Mouse (Mus musculus) kidney, postnatal 0 days (tissue): ENCODE measurements around the gene Ankrd23. TPM values are rescaled to one million over a fixed set of nuclear protein-coding genes. Genes with fewer than 3 reads are reported as not detected.

Experiments used
- ATAC-seq: fragments of 200-750 bp; cut with Nextera tagmentation; replicated peaks from 2 replicates; pipeline ENCODE4 v1.8.0; 2017; ENCODE audit warnings: low read depth, moderate number of reproducible peaks, moderate TSS enrichment, moderate library complexity; ENCODE audit not compliant: low FRiP score
- DNase-seq: peaks from one replicate; pipeline ENCODE4 v3.0.0-alpha.2; 2016; ENCODE audit warnings: low spot score
- H3K27ac ChIP-seq: fragments of 300-500 bp; sonication (generic); 2 replicates; pipeline ENCODE4 v1.5.1; 2014; ENCODE audit warnings: mild to moderate bottlenecking
- H3K27me3 ChIP-seq: fragments of 300-500 bp; sonication (generic); 2 replicates; pipeline ENCODE4 v1.6.1; 2014; ENCODE audit warnings: low read length, mixed read lengths; ENCODE audit not compliant: insufficient read depth
- H3K36me3 ChIP-seq: fragments of 300-500 bp; sonication (generic); 2 replicates; pipeline ENCODE4 v1.6.1; 2014; ENCODE audit warnings: low read length, mixed read lengths; ENCODE audit not compliant: insufficient read depth
- H3K4me1 ChIP-seq: fragments of 300-500 bp; sonication (generic); replicated peaks from 2 replicates; pipeline ENCODE4 v1.6.1; 2014; ENCODE audit warnings: antibody characterized with exemption, low read length, mixed read lengths; ENCODE audit not compliant: insufficient read depth
- H3K4me2 ChIP-seq: fragments of 300-500 bp; sonication (generic); 2 replicates; pipeline ENCODE4 v1.6.1; 2014; ENCODE audit warnings: mild to moderate bottlenecking, low read length, moderate library complexity, mixed read lengths
- H3K4me3 ChIP-seq: fragments of 300-500 bp; sonication (generic); replicated peaks from 2 replicates; pipeline ENCODE4 v1.5.1; 2014; ENCODE audit warnings: low read depth, low read length
- H3K9ac ChIP-seq: fragments of 300-500 bp; sonication (generic); 2 replicates; pipeline ENCODE4 v1.6.1; 2014; ENCODE audit warnings: low read depth, low read length
- H3K9me3 ChIP-seq: fragments of 300-500 bp; sonication (generic); replicated peaks from 2 replicates; pipeline ENCODE4 v1.6.1; 2016; ENCODE audit warnings: low read length, inconsistent platforms, mixed read lengths
- CTCF ChIP-seq: IDR thresholded peaks from 2 replicates; pipeline ENCODE4 v1.5.1; 2016; ENCODE audit warnings: antibody characterized with exemption, low read depth, mild to moderate bottlenecking, moderate library complexity
- WGBS: fragments of 180-500 bp; shearing (Covaris S2); extraction: QIAGEN DNeasy Blood & Tissue Kit; methylation state at CpG from one replicate; pipeline ENCODE4 v1.1.7; 2014; 5-methylcytosine and 5-hydroxymethylcytosine counted together
- polyA plus RNA-seq: library from polyadenylated mRNA; unstranded; fragments of >200 nt; fragmentation: Nextera tagmentation; extraction: Ambion mirVana; gene quantifications from 2 replicates; pipeline ENCODE4 v1.2.1, GENCODE M21; 2015

Ankrd23 gene
- polyA plus RNA-seq, 1 experiment from 2014 or later: 10.9 TPM

DNA sequence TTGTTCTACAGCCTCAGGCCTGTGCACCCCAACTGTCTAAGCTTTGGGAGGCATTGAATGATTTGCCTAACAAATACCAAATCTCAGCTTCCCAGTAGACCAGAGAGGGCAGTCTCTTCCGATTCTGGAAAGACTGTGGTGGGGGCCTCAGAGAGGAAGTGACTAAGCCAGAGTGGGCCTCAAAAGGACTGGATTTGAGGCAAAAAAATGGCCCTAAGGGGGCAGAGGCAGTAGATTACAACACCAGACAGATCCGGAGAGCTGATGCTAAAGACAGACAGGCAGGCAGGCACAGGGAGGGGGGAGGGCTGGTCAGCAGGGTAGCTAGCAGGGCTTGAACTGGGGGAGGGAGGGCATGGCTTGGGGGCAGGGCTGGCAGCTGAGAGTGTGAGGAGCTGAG, 29.7 kb upstream of the Ankrd23 start:
- WGBS: 20% methylated on average over 2 of the region's 2 CpGs
- no peak for ATAC-seq

DNA sequence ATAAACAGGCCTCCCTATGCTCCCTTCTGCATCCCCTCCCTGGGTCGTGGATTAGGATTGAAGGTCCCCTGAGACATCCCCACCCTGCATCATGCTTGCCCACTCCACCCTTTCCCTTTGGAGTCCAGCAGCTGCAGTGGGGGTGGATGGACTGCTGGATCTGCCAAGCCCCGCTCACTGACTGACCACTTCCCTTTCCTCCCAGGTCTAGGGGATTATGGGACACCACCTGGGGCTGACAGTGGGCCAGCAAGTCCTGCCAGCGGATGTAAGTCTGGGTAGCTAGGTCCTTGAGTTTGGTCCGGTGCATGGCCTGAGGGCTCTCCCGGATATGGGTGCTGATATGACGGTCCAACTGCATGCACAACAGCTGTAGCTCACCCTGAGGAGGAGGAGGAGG, 27.4 kb upstream of the Ankrd23 start:
- Histone ChIP-seq H3K27me3 (no peaks in the 10 kb centered on the region), H3K9me3 (no peaks in the 10 kb centered on the region), H3K4me2 (no peak overlapping the region), H3K9ac (no peak overlapping the region), H3K27ac (no peak overlapping the region), H3K36me3 (no peaks in the 10 kb centered on the region), H3K4me1 (peaks cover 30% of the 10 kb centered on the region), H3K4me3 (no peak overlapping the region)
- DNase-seq: no peak
- no peak for TF ChIP-seq CTCF
- ATAC-seq: no peak
- 57% methylated on average over 6 of the region's 6 CpGs for WGBS

More for the DNA sequence above, 29.7 kb upstream of the Ankrd23 start:
- Histone ChIP-seq H3K4me1 (peaks cover 36% of the 10 kb centered on the region), H3K27me3 (no peaks in the 10 kb centered on the region), H3K36me3 (no peaks in the 10 kb centered on the region), H3K9me3 (no peaks in the 10 kb centered on the region), H3K4me3 (no peak overlapping the region), H3K27ac (no peak overlapping the region), H3K9ac (no peak overlapping the region), H3K4me2 (no peak overlapping the region)
- 0 out of 2 replicates have a peak, but pooled peaks have one; percentile 6 for TF ChIP-seq CTCF
- DNase-seq: no peak

DNA sequence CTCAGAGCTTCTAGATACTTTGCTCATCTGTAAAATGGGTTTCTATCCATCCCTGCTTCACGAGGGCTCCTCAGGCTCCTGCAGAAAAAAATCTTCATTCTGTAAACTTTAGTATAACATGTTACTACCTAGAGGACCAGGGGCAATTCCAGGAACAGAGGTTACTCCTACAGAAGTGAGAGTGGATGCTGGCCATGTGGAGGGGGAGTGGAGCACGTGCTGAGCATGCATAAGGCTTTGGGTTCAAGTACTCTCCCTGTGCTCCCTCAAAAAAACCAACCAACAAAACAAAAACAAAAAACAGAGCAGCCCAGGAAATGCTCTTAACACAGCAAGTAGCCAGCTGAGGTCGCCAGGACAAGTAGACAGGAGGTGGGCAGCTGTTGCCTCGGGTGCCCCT, 26.9 kb upstream of the Ankrd23 start:
- H3K27ac ChIP-seq: 0 out of 2 replicates have a peak overlapping the region, but pooled peaks have one; percentile 42

DNA sequence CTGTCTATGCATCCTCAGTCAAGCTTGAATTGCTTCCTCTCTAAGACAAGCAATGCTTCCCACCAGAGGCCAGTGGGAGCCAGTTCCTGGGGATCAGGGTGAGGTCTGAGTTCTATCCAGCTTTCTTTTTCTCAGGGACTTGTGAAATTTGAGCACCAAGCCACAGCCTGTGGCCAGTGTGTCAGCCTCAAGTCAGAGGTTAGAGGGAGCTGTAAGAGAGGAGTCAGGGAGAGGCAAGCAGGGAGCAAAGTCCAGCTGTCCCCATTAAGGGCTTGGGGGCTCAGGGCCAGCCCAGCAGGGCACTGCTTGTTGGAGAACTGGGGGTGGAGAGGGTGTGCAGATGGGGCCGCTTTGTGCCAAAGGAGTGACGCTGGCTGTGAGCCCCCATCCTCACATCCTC, 26.5 kb upstream of the Ankrd23 start:
- no peaks in the 10 kb centered on the region for H3K9me3 ChIP-seq
- H3K4me3 ChIP-seq: no peak overlapping the region
- H3K9ac ChIP-seq: no peak overlapping the region
- no peaks in the 10 kb centered on the region for H3K27me3 ChIP-seq
- WGBS: 42% methylated on average over 2 of the region's 2 CpGs
- no peaks in the 10 kb centered on the region for H3K36me3 ChIP-seq
- no peak overlapping the region for H3K4me2 ChIP-seq
- H3K4me1 ChIP-seq: peaks cover 35% of the 10 kb centered on the region
- TF ChIP-seq CTCF: no peak
- peak overlapping the region; percentile 42; the same call in 1 of the 2 replicates for H3K27ac ChIP-seq
- DNase-seq (peak; percentile 64), ATAC-seq (0 out of 2 replicates have a peak, but pooled peaks have one; percentile 2)

More for the DNA sequence above, 26.9 kb upstream of the Ankrd23 start:
- Histone ChIP-seq H3K4me2 (no peak overlapping the region), H3K9ac (no peak overlapping the region), H3K36me3 (no peaks in the 10 kb centered on the region), H3K4me3 (no peak overlapping the region), H3K27me3 (no peaks in the 10 kb centered on the region), H3K9me3 (no peaks in the 10 kb centered on the region), H3K4me1 (peaks cover 33% of the 10 kb centered on the region)
- ATAC-seq: no peak
- whole genome bisulfite sequencing: 54% methylated on average over 4 of the region's 4 CpGs
- TF ChIP-seq CTCF: no peak
- no peak for DNase-seq

DNA sequence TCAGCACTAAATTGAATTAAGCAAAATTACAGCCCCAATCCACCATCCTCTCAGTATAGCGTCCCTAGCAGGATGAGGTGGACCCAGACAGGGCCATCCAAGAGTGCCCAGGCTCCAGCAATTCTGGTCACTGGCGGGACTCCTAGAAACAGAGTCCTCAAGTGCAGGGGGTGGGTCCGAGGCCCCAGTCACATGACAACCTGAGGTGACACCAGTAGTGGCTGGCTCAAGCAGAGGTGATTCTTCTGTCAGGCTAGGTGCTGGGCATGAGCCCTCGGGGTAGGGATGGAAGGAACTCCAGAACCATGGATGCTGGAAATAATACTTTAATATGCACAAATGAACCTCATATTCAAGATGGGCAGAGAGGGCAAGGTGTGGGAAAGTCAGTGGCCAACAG, 25.7 kb upstream of the Ankrd23 start:
- 64% methylated on average over 4 of the region's 4 CpGs for WGBS
- Histone ChIP-seq H3K9me3 (no peaks in the 10 kb centered on the region), H3K4me1 (peaks cover 29% of the 10 kb centered on the region), H3K27me3 (no peaks in the 10 kb centered on the region), H3K4me2 (no peak overlapping the region), H3K36me3 (no peaks in the 10 kb centered on the region), H3K9ac (no peak overlapping the region), H3K27ac (no peak overlapping the region), H3K4me3 (no peak overlapping the region)
- no peak for TF ChIP-seq CTCF
- no peak for ATAC-seq
- DNase-seq: no peak

DNA sequence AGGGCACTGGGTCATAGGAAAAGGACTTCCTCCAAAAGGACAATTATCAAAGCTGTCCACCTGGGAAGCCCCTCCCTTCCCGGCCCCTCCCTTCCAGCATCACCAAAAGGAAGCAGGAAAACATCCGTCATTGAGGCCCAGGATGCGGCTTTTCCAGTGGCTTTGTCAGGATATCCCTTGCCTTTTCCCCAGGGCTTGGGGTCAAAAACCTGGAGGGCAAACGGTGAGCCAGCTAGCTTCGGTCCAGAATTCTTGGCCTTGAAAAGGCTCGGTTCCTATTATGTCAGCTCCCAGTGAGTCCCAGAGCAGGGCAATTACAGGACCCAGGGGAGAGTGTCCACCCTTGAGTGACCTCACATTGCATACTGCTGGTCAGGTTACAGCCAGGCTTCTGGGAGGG, 24.2 kb upstream of the Ankrd23 start:
- no peak overlapping the region for H3K4me2 ChIP-seq
- no peak overlapping the region for H3K4me3 ChIP-seq
- H3K27ac ChIP-seq: peak overlapping the region; percentile 63
- no peak overlapping the region for H3K9ac ChIP-seq
- no peaks in the 10 kb centered on the region for H3K9me3 ChIP-seq
- H3K27me3 ChIP-seq: no peaks in the 10 kb centered on the region
- ATAC-seq (no peak), DNase-seq (peak; percentile 76)
- TF ChIP-seq CTCF: no peak
- H3K36me3 ChIP-seq: no peaks in the 10 kb centered on the region
- 20% methylated on average over 6 of the region's 6 CpGs for WGBS
- H3K4me1 ChIP-seq: peaks cover 27% of the 10 kb centered on the region

DNA sequence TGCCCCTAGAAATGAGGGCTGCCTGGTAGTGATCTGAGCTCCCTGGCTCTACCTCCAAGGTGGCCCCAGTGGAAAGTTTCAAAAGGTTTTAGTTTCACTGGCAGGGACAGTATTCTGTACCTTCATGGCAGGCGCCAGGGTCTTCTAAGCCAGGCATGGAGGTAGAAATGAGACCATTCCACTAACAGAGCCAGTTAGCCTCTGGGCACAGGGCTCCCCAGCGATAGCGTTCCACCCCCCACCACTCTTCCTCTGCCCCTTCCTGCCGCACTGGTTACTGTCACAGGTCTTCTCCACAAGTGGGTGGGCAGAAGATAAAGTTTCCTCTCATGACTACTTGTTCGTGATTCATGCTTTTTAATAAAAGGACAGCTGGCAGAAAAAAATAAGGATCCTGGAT, 23.2 kb upstream of the Ankrd23 start:
- Histone ChIP-seq H3K27me3 (no peaks in the 10 kb centered on the region), H3K27ac (no peak overlapping the region), H3K4me3 (no peak overlapping the region), H3K36me3 (no peaks in the 10 kb centered on the region), H3K9me3 (no peaks in the 10 kb centered on the region), H3K4me1 (peaks cover 37% of the 10 kb centered on the region), H3K9ac (no peak overlapping the region), H3K4me2 (no peak overlapping the region)
- TF ChIP-seq CTCF: no peak
- no peak for ATAC-seq
- WGBS: 43% methylated on average over 5 of the region's 5 CpGs
- DNase-seq: no peak
